Mouse (Mus musculus) lung, postnatal 36 days (tissue): ENCODE measurements around the gene Gm10337.

Experiments used
- DNase-seq: peaks from one replicate; pipeline ENCODE4 v3.0.0; 2022; ENCODE audit warnings: mixed read lengths

Gm10337 gene

GRCm38 (mm10) chr15:102517976-102518858 is 14.7 kb downstream of the Gm10337 start, which contains the start of gene Tarbp2:
Gene Tarbp2, plus strand, starts transcription at chr15:102518192.
- peak; percentile 100 for DNase-seq

DNA sequence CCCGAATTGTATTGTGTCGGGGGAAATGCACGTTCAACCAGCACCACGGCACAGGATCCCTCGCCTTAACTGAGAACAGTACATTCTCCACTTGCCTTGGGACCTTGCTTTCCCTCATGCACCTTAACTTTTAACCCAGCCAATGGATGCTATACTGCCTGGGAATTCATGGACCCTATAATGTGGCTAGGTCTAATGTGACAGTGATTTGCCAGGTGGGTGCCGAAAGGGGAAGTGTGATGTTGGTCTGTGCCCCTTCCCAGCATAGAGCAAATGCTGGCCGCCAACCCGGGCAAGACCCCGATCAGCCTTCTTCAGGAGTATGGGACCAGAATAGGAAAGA is 15.3 kb downstream of the Gm10337 start:
- DNase-seq, result no peak

DNA sequence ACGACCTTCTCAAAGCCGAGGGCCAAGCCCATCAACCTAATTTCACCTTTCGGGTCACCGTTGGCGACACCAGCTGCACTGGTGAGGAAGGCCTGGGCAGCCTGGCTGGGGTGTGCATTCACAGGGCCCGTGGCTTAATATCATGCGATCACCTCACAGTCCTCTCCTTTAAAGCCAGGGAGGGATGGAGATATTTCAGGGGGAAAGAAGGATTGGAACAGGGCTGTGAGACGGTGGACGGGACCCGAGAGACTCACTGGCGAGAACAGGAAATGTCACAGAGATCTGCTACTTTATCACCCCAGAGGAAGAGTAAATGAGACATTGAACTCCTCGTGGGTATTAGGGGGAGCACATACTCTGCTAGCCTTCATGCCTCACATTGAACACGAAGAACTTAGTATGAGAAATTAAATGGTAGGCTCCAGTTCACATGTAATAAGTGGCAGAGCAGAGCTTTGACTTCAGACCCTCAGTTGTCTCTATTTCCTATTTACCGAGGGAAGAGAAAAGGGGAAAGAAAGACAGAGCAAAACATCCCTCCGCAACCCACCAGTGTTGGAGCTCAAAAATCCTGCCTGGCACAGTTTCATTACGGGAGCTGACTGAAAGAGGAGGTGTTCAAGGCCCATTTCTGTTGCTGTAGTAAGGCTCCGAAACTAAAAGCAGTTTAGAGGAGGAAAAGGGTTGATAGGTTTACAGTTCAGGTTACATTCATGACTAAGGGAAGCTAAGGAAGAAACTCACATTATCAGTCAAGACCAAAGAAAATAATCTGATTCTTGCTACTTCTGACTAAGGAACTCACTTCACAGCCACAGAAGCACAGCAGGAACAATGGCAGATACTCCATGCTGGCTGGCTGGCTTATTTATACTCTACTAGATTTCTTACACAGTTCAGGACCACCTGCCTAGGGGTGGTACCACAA is 16.0 kb downstream of the Gm10337 start:
- DNase-seq, result no peak

DNA sequence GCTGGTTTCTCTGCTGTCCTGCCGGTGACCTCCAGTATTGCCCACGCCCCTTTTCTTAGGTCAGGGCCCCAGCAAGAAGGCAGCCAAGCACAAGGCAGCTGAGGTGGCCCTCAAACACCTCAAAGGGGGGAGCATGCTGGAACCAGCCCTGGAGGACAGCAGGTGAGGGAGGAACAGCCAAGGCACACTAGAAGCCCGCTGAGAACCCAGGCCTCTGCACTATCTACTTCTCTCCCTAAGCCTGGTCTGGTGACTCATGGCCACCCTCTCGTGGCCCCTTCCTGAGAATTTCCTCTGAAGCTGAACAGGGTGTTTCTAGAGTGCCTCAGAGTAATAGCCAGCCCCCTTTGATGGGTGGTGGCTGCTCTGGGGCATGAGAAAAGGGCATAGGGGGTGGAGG is 16.9 kb downstream of the Gm10337 start:
- DNase-seq, result no peak

GRCm38 (mm10) chr15:102521480-102521879 is 18.0 kb downstream of the Gm10337 start:
- DNase-seq, result no peak

GRCm38 (mm10) chr15:102524892-102525485 is 21.5 kb downstream of the Gm10337 start, which contains the start of gene Npff:
Gene Npff, minus strand, starts transcription at chr15:102524942.
- peak; percentile 84 for DNase-seq

GRCm38 (mm10) chr15:102526111-102527002 is 22.8 kb downstream of the Gm10337 start:
- DNase-seq, result no peak

GRCm38 (mm10) chr15:102527936-102528335 is 24.4 kb downstream of the Gm10337 start:
- DNase-seq, result no peak

GRCm38 (mm10) chr15:102528396-102528795 is 24.9 kb downstream of the Gm10337 start:
- no peak for DNase-seq

DNA sequence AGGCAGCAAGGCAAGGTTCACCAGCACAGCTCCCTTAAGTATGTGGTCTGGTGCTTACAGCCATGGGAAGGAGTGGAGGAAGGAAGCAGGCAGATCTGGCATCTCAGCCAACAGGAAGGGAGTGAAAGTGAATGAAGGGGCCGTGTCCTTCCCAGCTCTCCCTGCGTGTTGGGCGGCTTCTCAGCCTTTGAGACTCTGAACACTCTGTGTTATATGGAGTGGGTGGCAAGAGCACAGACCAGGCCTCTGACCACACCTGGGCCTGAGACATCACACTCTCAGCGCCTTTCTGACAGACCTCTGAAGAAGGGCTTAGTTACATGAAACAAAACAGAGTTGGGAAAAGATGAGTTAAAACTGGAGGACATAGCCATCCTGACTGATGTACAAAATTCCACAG is 27.0 kb downstream of the Gm10337 start:
- DNase-seq, result no peak

GRCm38 (mm10) chr15:102531586-102531985 is 28.1 kb downstream of the Gm10337 start:
- no peak for DNase-seq

GRCm38 (mm10) chr15:102532106-102532900 is 28.8 kb downstream of the Gm10337 start:
- DNase-seq, result no peak

GRCm38 (mm10) chr15:102533926-102534325 is 30.4 kb downstream of the Gm10337 start:
- no peak for DNase-seq

GRCm38 (mm10) chr15:102544801-102545200 is 41.3 kb downstream of the Gm10337 start:
- DNase-seq, result no peak

DNA sequence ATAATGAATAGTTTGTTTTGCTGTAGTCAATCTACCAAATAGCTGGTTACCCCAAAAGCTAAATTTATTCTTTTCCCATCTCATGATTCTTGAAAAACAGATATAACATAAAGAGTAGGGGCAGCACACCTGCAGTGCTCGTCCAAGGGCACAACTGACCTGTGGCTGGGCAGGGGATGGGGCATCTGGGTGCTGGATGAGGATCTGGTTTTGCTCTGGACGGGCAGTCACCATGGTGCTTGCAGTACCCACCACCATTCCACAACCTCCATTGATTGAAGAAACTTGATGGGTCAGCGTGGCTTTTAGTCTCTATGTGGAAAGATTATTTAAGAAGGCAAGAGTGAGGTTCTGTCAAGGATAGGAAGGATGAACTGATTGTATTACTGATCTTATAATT is 42.7 kb downstream of the Gm10337 start:
- DNase-seq, result no peak

DNA sequence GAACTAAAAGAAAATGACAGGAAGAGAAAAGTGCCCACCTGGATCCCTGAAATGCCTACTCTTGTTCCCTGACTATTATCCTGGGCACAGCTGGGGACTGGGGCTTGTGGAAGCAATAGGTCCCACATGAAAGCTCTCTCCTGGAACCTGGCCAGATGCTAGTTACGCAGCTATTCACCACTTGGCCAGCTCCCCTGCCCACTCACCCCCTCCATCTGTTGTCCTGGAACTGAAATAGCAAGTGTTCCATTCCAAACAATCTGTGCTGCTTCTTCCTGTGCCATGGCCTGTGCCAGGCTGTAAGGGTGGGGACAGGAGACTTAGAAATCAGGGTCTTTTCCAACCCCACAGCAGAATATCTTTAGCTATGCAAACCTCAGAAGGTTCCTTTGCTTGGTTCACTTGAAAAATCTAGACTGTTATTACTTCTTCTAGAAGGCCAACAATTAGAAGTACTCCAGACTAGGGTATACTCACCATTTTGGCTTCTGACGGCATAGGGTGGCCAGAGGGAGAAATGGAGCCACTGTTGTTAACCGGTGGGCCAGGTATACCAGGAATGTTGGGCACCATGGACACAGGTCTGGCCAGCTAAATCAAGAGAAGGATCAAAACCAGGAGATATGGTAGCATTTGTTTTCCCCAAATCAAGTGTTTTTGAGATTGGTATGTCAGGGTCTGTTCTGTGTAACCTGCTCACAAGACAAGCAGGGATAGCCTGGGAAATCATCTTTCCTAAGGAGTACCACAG is 43.3 kb downstream of the Gm10337 start:
- peak; percentile 80 for DNase-seq

DNA sequence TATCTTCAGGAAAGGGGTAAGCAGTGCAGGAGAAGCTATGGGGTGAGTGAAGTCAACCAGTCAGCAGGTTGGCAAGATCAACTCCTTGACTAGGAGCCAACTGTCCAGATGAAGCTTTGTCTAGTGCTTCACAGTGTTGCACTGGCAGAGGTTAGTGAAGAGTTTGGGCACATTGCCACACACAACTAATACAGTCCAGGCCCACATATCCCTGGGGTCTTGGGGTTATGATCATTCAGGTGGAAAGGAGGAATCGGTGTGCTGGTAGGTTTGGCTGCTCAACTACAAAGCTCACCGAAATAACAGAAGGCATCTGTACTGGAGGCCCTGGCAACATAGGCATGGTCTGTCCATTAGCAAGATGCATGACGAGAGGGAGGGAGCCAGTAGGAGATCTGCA is 44.0 kb downstream of the Gm10337 start:
- no peak for DNase-seq

DNA sequence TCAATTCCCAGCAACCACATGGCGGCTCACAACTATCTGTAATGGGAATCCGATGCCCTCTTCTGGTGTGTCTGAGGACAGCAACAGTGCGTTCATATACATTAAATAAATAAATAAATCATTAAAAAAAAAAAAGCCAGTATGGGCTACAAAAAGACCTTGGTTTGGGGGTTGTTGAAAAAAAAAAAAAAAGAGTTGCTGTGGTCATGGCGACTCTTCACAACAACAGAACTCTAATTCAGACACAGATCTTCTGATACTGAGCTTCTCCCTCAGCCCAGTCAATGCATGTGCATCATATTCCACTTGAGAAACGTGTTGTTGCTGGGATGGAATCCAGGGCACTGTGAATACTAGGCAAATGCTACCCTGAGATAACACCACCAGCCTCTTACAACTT is 49.1 kb downstream of the Gm10337 start:
- no peak for DNase-seq
